Mouse (Mus musculus) kidney, embryonic 15.5 days (tissue): ENCODE data around the gene Cdkn1a. TPM values are rescaled to one million over a fixed set of nuclear protein-coding genes. Genes with fewer than 3 reads are reported as not detected.
A peak's percentile ranks its signal among the peaks of the same experiment; 100 is the strongest.

Experiments
- ATAC-seq: fragments of 200-750 bp; cut with Nextera tagmentation; replicated peaks from 2 replicates; pipeline ENCODE4 v1.8.0; 2017; ENCODE audit warnings: moderate TSS enrichment; ENCODE audit not compliant: low FRiP score
- H3K27ac ChIP-seq: fragments of 300-500 bp; sonication (generic); 2 replicates; pipeline ENCODE4 v1.5.1; 2015; ENCODE audit warnings: mild to moderate bottlenecking, inconsistent platforms
- H3K27me3 ChIP-seq: fragments of 300-500 bp; sonication (generic); 2 replicates; pipeline ENCODE4 v1.6.1; 2015; ENCODE audit warnings: inconsistent platforms
- H3K36me3 ChIP-seq: fragments of 300-500 bp; sonication (generic); 2 replicates; pipeline ENCODE4 v1.6.1; 2015; ENCODE audit warnings: inconsistent platforms
- H3K4me1 ChIP-seq: fragments of 300-500 bp; sonication (generic); 2 replicates; pipeline ENCODE4 v1.6.1; 2015; ENCODE audit warnings: inconsistent platforms
- H3K4me2 ChIP-seq: fragments of 300-500 bp; sonication (generic); 2 replicates; pipeline ENCODE4 v1.6.1; 2015; ENCODE audit warnings: moderate library complexity, mild to moderate bottlenecking, inconsistent platforms
- H3K4me3 ChIP-seq: fragments of 300-500 bp; sonication (generic); replicated peaks from 2 replicates; pipeline ENCODE4 v1.5.1; 2015; ENCODE audit warnings: mild to moderate bottlenecking, inconsistent platforms
- H3K9ac ChIP-seq: fragments of 300-500 bp; sonication (generic); 2 replicates; pipeline ENCODE4 v1.6.1; 2015; ENCODE audit warnings: mild to moderate bottlenecking, inconsistent platforms
- H3K9me3 ChIP-seq: fragments of 300-500 bp; sonication (generic); replicated peaks from 2 replicates; pipeline ENCODE4 v1.6.1; 2016; ENCODE audit warnings: inconsistent platforms
- WGBS: fragments of 180-500 bp; shearing (Covaris S2); methylation state at CpG from one replicate; pipeline ENCODE4 v1.1.7; 2015; ENCODE audit warnings: mixed read lengths; 5-methylcytosine and 5-hydroxymethylcytosine counted together
- polyA plus RNA-seq: library from polyadenylated mRNA; unstranded; fragments of >200 nt; fragmentation: Nextera tagmentation; extraction: Ambion mirVana; gene quantifications from 2 replicates; pipeline ENCODE4 v1.2.1, GENCODE M21; 2015

Cdkn1a gene
- polyA plus RNA-seq, 1 experiment from 2014 or later, result 62.2 TPM

DNA sequence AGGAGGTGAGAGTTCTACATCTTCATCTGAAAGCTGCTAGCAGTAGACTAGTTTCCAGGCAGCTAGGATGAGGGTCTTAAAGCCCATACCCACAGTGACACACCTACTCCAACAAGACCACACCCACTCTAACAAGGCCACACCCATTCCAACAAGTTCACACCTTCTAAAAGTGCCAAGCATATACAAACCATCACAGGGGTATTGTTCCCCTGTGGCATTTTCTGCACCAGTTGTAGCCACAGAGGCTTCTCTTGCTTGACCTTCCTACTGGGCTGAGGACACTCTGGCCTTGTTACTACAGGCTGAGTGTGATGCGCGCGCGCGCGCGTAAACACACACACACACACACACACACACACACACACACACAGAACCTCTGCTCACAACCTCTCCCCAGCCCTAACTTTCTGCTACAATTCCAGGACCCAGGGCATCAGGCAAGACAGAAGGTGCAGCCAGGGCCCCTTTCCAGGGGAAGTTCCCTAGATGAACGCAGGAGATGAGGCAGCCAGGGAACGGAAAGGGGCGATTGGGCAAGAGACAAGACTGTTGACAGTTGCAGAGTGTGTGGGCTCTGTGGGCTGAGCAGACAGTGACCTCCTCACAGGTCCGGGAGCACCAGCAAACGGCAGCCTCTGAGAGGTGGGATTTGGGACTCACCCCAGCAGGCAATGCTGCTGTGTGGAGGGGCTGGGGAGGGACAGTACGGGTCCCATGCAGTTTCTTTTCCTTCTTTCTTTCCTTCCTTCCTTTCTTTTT is 23.0 kb downstream of the Cdkn1a start, which contains the start of gene Rab44:
Gene Rab44 (plus strand): TSS at position 555 of the 762 bp plus-strand sequence.
- no peaks in the 10 kb centered on the region for H3K9me3 ChIP-seq
- no peak for ATAC-seq
- H3K4me3 ChIP-seq, result no peak within 1 kb of the TSS
- H3K27ac ChIP-seq, result no peak within 1 kb of the TSS
- WGBS, result 93% methylated on average over 13 of the region's 13 CpGs
- no peaks in the 10 kb centered on the region for H3K27me3 ChIP-seq
- no peaks in the 10 kb centered on the region for H3K4me1 ChIP-seq
- H3K9ac ChIP-seq, result no peak within 1 kb of the TSS
- H3K4me2 ChIP-seq, result no peak within 1 kb of the TSS
- H3K36me3 ChIP-seq, result no peaks in the 10 kb centered on the region

DNA sequence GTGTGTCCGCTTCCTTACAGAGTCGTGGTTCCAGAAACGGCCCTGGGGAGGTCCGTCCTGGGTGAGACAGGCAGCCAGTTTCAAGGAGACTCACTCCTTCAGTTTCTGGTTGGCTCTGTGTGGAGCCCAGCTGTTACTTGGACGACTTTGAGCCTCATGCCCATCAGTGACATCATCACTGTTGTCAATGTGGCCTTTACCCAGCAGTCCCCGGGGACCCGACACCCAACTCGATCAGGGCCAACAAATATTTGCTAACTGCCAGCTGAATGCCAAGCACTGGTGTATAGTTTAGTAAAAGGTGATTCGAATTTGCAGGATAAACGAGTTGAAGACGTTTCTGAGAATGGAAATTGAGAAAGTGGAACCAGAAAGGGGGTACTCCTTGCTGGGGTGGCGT is 25.2 kb downstream of the Cdkn1a start:
- 76% methylated on average over 12 of the region's 12 CpGs for WGBS
- no peaks in the 10 kb centered on the region for H3K9me3 ChIP-seq
- no peak overlapping the region for H3K4me2 ChIP-seq
- no peak for ATAC-seq
- no peak overlapping the region for H3K4me3 ChIP-seq
- H3K9ac ChIP-seq, result no peak overlapping the region
- H3K36me3 ChIP-seq, result no peaks in the 10 kb centered on the region
- no peaks in the 10 kb centered on the region for H3K27me3 ChIP-seq
- no peak overlapping the region for H3K27ac ChIP-seq
- no peaks in the 10 kb centered on the region for H3K4me1 ChIP-seq

DNA sequence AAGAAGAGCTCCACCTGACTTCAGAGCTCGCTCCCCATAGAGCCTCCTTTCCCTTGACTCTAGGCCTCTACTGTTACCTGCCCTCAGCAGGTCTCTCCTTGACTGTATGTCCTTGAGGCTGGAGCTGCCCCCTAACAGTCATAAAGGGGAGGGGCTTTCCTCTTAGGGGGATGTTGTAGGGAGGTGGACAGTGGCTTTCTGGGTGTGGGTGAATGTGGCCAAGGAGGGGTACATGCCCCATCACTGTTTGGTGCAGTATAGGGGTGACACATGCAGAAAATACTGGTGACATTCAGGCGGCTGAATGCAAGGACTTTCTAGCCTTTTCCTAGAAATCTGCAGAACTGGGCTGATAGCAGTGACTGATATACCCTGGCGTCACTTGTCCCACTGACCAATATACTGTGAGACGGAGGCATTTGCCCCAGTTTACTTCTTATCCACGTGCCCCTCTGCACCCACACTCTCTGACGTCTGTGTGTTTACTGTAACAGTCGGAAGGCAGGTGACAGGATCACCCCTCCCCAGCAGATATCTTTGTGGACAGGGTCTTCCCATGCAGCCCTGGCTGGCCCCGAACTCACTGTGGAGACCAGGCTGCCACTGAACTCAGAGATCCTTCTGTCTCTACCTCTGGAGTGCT is 26.4 kb downstream of the Cdkn1a start:
- no peak for ATAC-seq
- Histone ChIP-seq H3K4me1 (no peaks in the 10 kb centered on the region), H3K9ac (no peak overlapping the region), H3K9me3 (no peaks in the 10 kb centered on the region), H3K36me3 (no peaks in the 10 kb centered on the region), H3K4me2 (no peak overlapping the region), H3K27ac (no peak overlapping the region), H3K27me3 (no peaks in the 10 kb centered on the region), H3K4me3 (no peak overlapping the region)
- 81% methylated on average over 8 of the region's 8 CpGs for WGBS

DNA sequence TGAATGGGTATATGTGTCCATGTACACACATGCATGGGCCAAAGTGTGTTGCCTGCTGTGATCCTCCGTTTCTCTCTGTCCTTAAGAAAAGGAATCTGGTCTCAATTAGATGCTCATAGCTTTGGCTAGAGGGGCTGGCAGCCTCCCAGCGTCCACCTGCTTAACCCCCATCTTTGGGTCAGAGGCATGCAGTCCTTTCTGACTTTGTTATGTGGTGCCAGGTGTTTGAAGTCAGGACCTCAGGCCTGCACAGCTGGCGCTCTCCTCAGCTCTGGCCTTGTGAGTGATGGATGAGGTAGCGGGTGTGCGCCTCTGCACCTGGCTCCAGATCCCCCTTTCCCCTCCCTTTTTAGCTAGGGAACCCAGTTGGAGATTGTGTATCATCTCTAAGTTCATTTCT is 27.3 kb downstream of the Cdkn1a start:
- Histone ChIP-seq H3K9ac (no peak overlapping the region), H3K4me2 (no peak overlapping the region), H3K4me1 (peaks cover 7% of the 10 kb centered on the region), H3K4me3 (no peak overlapping the region), H3K27me3 (no peaks in the 10 kb centered on the region), H3K9me3 (no peaks in the 10 kb centered on the region), H3K36me3 (no peaks in the 10 kb centered on the region), H3K27ac (no peak overlapping the region)
- no peak for ATAC-seq
- 35% methylated on average over 5 of the region's 5 CpGs for WGBS

DNA sequence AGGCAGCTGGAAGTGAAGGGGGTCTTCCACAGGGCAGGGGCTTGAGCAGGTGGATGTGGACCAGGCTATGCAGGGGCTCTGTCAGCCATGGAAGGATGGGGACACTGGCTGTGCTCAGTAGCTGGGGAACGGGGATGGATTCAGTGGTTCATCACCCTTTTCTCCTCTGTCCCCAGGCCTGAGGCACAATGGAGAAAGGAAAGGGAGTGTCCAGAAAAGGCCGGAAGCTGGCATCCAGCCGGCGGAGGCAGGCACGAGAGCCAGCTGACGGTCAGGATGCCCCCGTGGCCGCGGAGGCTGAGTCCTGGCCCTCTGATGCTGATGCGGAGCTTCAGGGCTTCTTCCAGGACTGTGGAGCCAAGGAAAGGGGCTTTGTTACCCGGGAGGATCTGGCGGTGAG is 29.9 kb downstream of the Cdkn1a start:
- Histone ChIP-seq H3K9me3 (no peaks in the 10 kb centered on the region), H3K27me3 (no peaks in the 10 kb centered on the region), H3K9ac (no peak overlapping the region), H3K4me2 (no peak overlapping the region), H3K36me3 (no peaks in the 10 kb centered on the region), H3K27ac (no peak overlapping the region), H3K4me3 (no peak overlapping the region), H3K4me1 (peaks cover 17% of the 10 kb centered on the region)
- 57% methylated on average over 12 of the region's 12 CpGs for WGBS
- ATAC-seq, result no peak

DNA sequence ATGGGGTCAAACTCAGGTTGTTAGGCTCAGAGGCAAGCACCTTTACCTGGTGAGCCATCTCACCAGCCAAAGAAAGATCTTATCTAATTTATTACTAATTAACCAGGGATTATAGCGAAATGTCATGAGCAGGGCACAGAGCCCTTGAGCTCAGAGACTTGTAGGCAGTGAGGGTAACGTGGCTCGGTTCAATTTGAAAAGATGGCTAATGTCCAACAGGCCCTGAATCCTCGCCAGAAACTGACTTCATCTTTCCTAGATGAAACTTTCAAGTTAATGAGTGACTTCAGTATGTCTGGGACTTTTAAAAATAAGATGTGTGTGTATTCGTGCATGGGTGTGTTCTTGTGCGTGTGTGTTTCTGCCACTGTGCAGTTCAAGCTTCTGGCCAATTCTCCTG is 32.0 kb downstream of the Cdkn1a start:
- H3K4me2 ChIP-seq, result no peak overlapping the region
- WGBS, result 51% methylated on average over 6 of the region's 6 CpGs
- no peaks in the 10 kb centered on the region for H3K27me3 ChIP-seq
- no peaks in the 10 kb centered on the region for H3K9me3 ChIP-seq
- peaks cover 17% of the 10 kb centered on the region for H3K4me1 ChIP-seq
- no peak overlapping the region for H3K4me3 ChIP-seq
- peak; percentile 49; the same call in 1 of the 2 replicates for ATAC-seq
- no peaks in the 10 kb centered on the region for H3K36me3 ChIP-seq
- H3K9ac ChIP-seq, result no peak overlapping the region
- peak overlapping the region; percentile 79 for H3K27ac ChIP-seq

DNA sequence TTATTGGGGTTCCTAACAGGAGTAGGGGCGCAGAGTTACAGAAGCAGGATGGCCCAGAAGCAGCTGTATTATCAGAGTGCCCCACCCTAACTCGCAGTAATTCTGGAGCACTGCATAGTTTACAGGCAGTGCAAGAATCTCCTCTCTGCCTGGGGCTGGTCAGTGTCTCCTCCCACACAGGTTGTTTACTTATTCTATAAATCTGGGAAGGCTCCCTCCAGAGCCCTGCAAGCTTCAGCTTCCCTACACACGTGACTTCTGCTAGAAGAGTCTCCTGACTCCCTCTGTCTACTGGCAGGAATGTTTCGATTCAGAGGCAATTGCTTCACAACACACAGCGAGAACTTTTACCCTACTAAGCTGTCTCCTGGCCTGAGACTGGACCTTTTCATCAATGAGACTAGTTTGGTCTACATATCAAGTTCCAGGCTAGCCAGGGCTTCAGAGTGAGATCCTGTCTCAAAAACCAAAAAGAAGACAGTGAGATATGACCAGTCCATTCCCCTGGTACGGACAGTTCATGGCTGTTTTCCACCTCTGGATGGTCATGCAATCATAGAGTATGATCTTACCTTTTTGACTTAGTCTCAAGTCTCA is 32.9 kb downstream of the Cdkn1a start:
- Histone ChIP-seq H3K27me3 (no peaks in the 10 kb centered on the region), H3K9ac (no peak overlapping the region), H3K4me1 (peaks cover 17% of the 10 kb centered on the region), H3K36me3 (no peaks in the 10 kb centered on the region), H3K9me3 (no peaks in the 10 kb centered on the region), H3K4me3 (no peak overlapping the region), H3K4me2 (no peak overlapping the region; the same call in 1 of the 2 replicates), H3K27ac (peak overlapping the region; percentile 79)
- 43% methylated on average over 6 of the region's 6 CpGs for whole genome bisulfite sequencing
- ATAC-seq, result peak; percentile 91

DNA sequence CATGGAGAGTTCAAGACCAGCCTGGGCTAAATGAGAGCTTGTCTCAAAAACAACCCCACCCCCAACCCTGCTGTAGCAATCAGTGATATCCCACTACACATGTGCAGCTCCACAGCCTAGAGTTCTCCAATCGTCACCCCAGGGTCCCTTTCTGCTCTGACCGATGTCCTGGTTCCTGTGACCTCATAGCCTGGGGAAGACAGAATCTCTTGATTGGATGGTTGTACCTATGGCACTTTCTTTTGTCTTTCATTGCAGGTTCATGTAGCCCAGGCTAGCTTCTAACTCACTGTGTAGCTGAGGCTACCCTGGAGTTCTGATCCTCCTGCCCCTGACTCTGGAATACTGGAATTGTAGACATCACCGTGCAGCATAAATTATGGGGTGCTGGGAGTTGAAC is 35.8 kb downstream of the Cdkn1a start:
- ATAC-seq, result no peak
- no peaks in the 10 kb centered on the region for H3K27me3 ChIP-seq
- no peak overlapping the region for H3K9ac ChIP-seq
- H3K4me2 ChIP-seq, result no peak overlapping the region
- H3K9me3 ChIP-seq, result no peaks in the 10 kb centered on the region
- H3K4me3 ChIP-seq, result no peak overlapping the region
- no peak overlapping the region for H3K27ac ChIP-seq
- 97% methylated on average over 3 of the region's 3 CpGs for WGBS
- no peaks in the 10 kb centered on the region for H3K36me3 ChIP-seq
- H3K4me1 ChIP-seq, result peaks cover 17% of the 10 kb centered on the region

DNA sequence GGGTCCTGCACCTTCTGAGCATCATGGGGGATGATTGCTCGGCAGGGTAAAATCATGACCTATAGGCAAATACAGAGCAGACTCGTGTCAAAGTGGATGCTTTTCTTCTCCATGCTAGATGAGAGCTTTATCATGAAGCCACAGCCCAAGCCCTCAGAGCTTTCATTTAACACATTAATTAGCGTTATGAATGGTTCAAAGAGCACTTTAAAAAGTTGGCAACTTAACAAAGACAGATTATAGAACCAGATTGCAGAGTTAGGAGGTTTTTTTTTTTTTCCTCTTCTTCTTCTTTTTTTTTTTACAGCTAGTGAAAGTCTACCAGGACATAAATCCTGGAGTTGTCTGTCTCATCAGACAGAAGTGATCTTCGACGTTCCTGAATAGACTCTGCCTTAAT is 38.6 kb downstream of the Cdkn1a start:
- 54% methylated on average over 5 of the region's 5 CpGs for WGBS
- no peak for ATAC-seq
- H3K36me3 ChIP-seq, result no peaks in the 10 kb centered on the region
- no peaks in the 10 kb centered on the region for H3K9me3 ChIP-seq
- no peak overlapping the region for H3K9ac ChIP-seq
- H3K4me3 ChIP-seq, result no peak overlapping the region
- H3K4me1 ChIP-seq, result peaks cover 4% of the 10 kb centered on the region; the same call in 1 of the 2 replicates
- H3K27ac ChIP-seq, result no peak overlapping the region
- H3K27me3 ChIP-seq, result no peaks in the 10 kb centered on the region
- H3K4me2 ChIP-seq, result no peak overlapping the region

DNA sequence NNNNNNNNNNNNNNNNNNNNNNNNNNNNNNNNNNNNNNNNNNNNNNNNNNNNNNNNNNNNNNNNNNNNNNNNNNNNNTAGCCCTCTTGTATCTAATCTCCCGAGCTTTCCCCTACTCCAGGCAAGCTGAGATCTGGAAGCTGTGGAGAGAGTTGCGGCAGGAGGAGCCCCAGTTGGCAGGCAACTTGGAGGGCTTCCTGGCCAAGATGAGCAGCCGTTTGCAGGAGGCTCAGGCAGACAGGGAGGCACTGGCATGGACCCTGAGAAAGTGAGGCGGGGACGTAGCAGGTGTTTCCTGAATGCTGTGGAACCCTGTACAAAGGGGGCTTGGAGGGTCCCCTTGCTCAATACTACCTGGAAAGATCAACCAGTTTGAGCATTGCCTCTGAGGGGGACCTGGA is 44.3 kb downstream of the Cdkn1a start:
- Histone ChIP-seq H3K4me2 (no peak overlapping the region), H3K4me3 (no peak overlapping the region), H3K4me1 (peaks cover 5% of the 10 kb centered on the region; the same call in 1 of the 2 replicates), H3K9ac (no peak overlapping the region), H3K27me3 (no peaks in the 10 kb centered on the region), H3K36me3 (no peaks in the 10 kb centered on the region), H3K9me3 (no peaks in the 10 kb centered on the region), H3K27ac (no peak overlapping the region)
- ATAC-seq, result no peak
- WGBS, result 74% methylated on average over 5 of the region's 5 CpGs

DNA sequence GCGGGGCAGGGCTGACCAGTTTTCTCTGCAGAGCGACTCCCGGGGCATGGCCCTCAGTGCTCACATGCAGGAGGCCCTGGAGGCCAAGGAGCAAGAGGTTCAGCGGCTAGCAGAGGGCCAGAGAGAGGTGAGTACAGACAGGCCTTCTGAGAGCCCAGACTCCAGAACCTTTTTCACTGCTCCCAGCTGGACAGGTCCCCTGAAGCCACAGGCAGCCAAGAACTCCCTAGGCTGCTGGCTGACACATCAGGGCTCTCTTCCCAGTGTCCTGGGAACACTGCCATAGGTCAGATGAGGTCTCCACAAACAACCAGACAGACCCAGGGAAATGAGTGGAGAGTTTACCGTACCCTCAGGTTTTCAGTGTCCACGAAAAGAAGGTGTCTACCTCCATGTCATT is 45.5 kb downstream of the Cdkn1a start:
- 55% methylated on average over 6 of the region's 6 CpGs for WGBS
- H3K9ac ChIP-seq, result no peak overlapping the region
- H3K4me3 ChIP-seq, result no peak overlapping the region

DNA sequence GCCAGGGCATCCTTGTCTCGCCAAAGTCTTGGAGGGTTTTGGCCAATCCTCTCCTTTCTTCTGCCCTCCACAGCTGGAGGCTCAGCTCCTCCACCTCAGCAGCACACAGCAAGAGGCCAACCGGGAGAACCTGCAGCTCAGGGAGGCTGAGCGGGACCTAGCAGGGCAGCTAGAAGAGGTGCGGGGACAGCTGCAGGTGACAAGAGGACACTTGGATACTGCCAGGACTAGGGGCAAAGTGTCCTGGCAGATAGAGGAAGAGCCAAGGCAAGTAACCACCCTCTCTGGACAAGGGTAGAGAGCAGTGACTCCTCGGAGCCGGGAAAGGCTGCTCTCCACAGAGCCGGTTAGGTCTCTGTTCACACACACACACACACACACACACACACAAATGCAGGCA is 47.1 kb downstream of the Cdkn1a start:
- no peak overlapping the region for H3K4me2 ChIP-seq
- peaks cover 5% of the 10 kb centered on the region; the same call in 1 of the 2 replicates for H3K4me1 ChIP-seq
- H3K4me3 ChIP-seq, result no peak overlapping the region
- no peaks in the 10 kb centered on the region for H3K27me3 ChIP-seq
- H3K36me3 ChIP-seq, result no peaks in the 10 kb centered on the region
- no peak overlapping the region for H3K27ac ChIP-seq
- no peaks in the 10 kb centered on the region for H3K9me3 ChIP-seq
- no peak for ATAC-seq
- WGBS, result 85% methylated on average over 7 of the region's 7 CpGs
- no peak overlapping the region for H3K9ac ChIP-seq

More for the DNA sequence above, 45.5 kb downstream of the Cdkn1a start:
- H3K9me3 ChIP-seq, result no peaks in the 10 kb centered on the region
- no peaks in the 10 kb centered on the region for H3K36me3 ChIP-seq
- H3K27ac ChIP-seq, result no peak overlapping the region
- H3K27me3 ChIP-seq, result no peaks in the 10 kb centered on the region
- no peak overlapping the region for H3K4me2 ChIP-seq
- no peak for ATAC-seq
- peaks cover 5% of the 10 kb centered on the region; the same call in 1 of the 2 replicates for H3K4me1 ChIP-seq
